Mouse (Mus musculus): ENCODE data around the gene Mia3.
"Not testable (repeated sequence)": the region's sequence is repeated elsewhere in the genome, so short reads cannot be mapped to it uniquely, and the experiment has no call there.

The Mia3 gene

DNA sequence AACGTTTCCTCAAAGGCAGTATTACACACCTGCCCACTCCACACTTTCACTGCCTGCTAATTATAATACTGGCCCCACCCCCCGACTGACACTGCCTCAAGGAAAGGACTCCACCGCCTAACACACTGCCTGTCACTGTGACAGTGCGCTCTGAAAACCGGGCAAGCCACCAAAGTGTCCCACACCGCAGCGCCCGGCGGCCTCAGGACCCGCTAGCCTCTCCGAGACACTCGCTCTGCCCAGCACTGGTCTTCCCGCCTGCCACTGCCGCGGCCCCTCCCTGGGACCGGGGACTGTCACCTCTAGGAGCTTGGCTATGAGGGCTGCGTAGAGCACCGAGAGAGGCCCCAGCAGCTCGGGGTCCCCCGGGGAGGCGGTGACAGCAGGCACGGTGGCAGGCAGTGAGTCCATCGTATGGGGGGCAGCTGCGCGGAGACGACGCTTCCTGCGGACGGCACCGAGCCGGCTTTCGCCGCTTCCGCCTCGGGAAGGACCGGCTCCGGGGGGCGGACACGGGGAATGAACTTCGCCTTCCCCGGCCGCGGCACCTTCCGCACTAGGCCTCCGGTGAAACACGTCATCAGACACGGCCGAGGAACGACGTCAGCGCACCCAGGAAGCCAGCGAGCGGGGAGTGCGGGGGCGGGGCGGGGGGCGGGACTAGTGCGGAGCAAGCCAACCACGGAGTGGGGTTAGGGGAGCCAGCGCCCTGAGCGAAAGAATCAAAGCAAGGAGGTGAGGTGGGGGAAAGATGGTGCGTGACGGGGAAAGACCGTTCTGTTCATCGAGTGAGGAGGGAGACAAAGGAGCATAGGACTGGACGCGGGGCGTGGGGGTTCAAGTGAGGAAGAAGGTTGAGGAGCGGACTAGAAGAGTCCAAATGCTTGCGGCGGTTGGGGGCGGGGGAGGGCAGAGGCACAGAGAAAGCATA, 24.2 kb downstream of the Mia3 start:
- peak; percentile 84 to 88 for DNase-seq (ENCODE audit: low spot score in 2 of 2)

DNA sequence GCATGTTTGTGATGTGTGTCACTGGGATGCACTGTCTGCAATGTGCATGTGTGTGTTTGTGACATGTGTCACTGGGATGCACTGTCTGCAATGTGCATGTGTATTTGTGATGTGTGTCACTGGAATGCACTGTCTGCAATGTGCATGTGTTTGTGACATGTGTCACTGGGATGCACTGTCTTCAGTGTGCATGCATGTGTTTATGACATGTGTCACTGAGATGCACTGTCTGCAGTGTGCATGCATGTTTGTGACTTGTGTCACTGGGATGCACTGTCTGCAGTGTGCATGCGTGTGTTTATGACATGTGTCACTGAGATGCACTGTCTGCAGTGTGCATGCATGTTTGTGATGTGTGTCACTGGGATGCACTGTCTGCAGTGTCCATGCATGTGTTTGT, 26.5 kb downstream of the Mia3 start:
- not testable (repeated sequence) for DNase-seq (ENCODE audit: low spot score in 2 of 2)

DNA sequence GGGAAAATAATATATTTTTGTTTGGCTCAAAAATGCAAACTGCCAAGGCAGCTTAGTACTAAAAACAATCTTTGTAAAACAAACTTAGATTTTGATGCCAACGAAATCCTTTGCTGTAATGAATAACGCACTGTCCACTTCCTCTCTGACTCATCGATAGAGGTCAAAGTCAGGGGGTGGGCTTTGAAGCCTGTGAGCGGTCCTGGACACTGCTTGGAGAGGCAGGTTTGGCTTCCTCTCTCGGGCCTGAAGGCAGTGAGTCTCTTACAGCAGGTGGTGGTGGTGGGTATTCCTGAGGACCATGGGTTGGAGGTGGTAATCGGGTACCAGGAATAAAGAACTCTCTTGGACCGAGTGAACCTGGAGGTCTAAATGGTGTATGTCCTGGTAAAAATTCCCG, 42.2 kb downstream of the Mia3 start:
- no peak for DNase-seq (ENCODE audit: low spot score in 2 of 2)

DNA sequence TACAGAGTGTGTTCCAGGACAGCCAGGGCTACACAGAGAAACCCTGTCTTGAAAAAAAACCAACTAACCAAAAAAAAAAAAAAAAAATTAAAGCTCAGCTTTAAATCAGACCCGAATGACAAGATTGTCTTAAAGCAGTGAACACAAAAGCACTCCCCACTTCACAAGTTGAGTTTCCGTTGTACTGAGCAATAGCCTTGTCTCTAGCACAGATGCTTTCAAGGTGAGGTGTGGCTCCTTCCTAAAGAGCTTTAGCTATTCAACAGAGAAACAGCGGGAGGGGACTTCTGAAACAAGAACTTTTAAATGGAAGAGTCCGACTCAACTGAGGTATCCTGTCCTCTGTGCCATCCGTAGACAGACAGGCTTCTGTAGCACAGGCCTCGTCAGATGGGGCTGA, 44.9 kb downstream of the Mia3 start:
- DNase-seq (ENCODE audit: low spot score in 2 of 2) = no peak

DNA sequence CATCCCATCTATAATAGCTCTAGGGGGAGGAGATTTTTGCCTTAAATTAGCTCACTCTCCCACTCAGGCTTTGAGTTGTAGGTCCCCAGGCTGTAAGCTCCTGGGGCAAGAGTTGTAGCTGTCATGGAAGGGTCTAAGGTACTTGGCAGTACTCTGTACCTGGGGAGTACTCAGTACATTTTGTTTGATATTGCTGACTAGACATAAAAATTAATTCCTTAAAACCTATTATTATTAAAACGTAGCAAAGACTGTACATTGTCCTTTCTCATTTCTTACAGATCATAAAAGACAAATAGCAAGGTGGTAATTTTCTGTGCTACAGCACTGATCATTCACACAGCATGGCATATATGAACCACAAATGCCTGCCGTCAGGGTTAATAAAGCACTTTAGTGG, 45.4 kb downstream of the Mia3 start:
- DNase-seq (ENCODE audit: low spot score in 2 of 2) = no peak

DNA sequence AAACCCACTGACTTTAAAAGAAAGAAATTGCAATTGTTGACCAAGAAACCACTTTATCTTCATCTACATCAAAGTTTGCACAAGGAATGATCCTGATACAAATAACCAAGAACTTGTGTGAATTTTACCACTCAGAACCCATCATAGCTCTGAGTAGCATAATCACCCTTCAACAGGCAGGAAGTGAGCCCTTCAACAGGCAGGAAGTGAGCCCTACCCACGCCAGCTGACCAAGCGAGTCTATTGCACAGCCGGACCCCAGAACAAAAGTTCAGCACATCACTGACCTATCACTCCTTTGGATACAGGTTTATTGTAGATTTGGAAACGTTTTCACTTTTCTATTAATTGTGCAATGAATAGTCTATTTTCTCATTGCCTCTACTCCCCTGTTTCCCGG, 46.9 kb downstream of the Mia3 start:
- DNase-seq (ENCODE audit: low spot score in 2 of 2) = not testable (repeated sequence)

DNA sequence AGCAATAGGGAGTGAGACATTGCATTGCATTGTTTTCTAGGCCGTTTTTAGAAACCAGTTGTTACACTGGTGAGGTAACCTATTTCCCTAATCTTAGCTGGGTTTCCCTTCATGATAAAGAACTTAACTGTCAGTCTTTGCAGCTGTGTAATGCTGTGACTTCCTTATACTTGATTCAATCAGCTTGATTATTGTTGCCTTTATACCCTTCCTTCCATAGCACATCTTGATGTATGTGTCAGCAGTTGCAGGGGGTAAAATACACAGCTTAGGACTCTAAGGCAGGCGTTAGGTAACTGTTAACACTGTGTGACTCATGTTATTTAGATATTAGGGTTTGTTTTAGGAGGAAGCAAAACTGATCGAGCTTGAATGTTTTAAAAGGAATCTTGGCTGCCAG, 48.6 kb downstream of the Mia3 start:
- no peak for DNase-seq (ENCODE audit: low spot score in 2 of 2)

DNA sequence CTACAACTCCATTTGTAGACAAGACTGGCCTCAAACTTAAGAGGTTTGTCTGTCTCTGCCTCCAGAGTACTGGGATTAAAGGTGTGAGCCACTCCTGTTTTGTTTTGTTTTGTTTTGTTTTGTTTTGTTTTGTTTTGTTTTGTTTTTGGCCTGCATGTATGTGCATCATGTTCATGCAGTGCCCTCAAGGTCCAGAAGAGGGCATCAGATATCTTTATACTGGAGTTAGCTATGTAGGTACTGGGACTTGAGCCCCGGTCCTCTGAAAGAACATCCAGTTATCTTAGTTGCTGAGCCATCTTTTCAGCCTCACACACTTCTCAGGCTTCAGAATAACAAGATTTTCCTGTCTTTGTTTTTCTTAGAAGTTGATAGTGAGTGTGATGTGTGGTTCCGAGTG, 53.6 kb downstream of the Mia3 start:
- no peak for DNase-seq (ENCODE audit: low spot score in 2 of 2)

DNA sequence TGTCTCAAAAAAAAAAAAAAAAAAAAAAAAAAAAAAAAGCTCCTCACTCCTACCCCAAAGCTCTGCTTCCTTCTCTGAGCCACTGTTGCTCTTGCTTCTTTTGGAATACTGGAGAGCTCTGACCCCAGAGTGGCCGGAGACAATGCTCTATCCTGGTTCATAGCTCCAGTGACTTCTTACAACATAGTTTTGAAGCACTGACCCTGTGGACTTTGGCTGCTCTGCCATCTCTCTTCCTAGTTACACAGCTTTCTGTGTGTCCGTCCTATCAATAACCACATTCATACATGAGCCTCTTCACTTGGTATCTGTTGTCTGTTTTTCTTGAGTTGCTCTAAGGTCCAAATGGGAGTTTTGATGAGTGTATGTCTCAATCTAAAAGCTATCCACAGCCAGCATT, 57.3 kb downstream of the Mia3 start:
- no peak for DNase-seq (ENCODE audit: low spot score in 2 of 2)

DNA sequence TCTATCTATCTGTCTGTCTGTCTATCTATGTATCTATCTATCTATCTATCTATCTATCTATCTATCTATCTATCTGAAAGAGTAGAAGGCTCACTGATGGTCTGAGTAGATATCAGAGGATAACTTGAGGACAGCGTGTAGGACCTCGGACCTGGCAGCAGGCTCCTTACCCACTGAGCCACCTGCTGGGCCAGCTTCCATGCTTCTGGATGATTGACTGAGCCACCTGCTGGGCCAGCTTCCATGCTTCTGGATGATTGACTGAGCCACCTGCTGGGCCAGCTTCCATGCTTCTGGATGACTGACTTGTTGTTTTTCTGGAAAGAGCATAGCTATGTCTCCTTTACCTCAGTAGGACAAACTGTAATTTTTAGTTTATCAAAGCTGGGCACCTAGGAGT, 59.8 kb downstream of the Mia3 start:
- DNase-seq (ENCODE audit: low spot score in 2 of 2) = not testable (repeated sequence)

DNA sequence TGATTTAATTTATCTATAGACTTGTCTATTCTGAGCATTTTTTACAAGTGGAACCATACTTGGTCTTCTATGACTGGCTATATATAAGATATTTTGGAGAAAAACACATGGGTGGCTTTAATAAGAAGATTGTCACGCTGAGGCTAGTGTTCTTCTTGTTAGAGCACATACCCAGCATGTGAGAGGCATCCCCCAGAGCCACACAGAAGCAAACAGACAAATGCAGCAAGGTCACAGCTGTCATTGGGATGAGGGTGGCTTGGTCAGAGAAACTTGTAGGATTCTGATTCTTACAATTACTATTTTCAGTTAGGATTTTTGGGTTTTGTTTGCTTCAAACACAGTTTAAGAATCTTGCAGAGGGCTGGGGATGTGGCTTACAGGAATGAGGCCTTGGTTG, 60.9 kb downstream of the Mia3 start:
- DNase-seq (ENCODE audit: low spot score in 2 of 2) = no peak

DNA sequence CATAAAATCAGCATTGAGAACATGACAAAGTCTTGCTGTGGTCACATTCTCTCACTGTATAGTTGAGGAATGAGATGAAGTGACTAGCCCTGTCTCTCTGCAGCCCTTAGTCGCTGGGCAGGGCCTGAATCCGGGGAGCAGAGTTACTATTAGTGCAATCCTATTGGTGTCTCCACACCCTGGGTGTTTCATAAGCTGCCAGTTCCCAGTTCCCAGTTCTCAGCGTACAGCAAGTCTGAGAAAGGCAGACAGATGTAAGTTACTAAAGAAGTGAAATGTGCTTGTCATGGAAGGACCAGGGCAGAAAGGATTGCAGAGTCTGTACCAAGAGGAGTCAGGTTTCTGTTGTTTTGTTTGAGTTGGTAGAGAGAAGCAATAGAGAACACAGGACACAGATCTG, 61.8 kb downstream of the Mia3 start:
- no peak for DNase-seq (ENCODE audit: low spot score in 2 of 2)

DNA sequence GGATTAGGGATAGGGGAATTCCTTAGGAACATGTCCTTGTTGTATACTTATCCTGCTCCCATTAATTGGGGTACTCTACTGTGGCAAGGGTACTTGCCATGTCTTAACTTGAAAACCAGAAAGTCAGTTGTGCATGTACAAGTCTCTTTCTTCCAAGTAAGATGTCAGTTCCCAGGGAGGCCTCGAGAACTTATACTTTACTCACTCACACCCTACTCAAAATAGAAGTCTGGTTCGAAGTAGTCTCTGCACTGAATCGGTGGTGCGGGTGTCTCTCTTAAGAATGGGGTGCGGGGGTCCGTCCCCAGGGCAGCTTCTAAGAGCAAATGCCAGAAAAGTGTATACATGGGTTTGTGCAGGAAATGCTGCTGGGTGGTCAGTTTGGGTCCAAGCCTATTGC, 70.2 kb downstream of the Mia3 start:
- peak; percentile 92 for DNase-seq (ENCODE audit: low spot score in 2 of 2)

DNA sequence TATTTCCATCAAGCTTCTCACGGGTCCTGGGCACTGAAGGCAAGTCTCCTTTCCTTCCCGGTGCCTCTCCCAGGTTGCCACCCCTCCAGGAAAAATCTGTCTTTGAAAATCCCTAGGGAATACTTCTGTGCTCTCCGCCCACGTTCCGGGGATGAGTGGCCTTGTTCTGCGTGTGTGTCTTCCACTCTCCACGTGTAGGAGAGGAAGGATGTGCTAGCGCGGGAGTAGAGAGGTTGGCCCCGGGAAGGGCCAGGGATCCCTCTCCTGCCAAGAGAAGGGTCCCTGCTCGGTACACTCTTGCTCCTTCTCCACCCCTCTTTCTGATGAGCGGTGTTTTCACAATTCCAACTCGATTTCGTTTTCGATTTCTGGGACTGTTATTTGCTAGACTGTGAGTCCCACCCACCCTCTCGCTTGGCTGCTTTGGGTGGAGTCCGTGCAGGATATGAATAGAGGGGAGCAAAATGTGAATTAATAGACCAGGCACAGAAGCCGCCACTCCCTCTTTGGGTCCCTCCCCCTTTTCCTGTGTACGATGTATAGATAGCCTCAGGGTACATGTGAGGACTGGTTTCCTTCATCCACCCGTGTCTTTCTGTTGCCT, 71.4 kb downstream of the Mia3 start:
- peak; percentile 36 to 55 for DNase-seq (ENCODE audit: low spot score in 2 of 2)

DNA sequence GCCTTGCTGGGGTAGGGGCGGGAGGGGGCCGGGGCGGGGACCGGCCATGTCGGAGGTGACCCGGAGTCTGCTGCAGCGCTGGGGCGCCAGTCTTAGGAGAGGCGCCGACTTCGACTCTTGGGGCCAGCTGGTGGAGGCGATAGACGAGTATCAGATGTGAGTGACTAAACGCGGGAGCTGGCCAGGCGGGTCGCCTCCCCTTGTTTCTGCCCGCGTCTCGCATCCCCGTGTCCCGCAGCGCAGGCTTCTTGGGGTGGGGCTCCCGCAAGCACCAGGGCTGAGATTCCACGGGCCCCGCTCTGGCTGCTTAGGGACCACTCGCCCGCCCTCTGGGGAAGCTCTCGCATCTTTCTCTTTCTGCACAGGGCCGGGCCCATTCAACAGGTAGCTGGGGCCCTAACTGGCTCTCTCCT, 71.9 kb downstream of the Mia3 start:
- DNase-seq (ENCODE audit: low spot score in 2 of 2) = no peak

DNA sequence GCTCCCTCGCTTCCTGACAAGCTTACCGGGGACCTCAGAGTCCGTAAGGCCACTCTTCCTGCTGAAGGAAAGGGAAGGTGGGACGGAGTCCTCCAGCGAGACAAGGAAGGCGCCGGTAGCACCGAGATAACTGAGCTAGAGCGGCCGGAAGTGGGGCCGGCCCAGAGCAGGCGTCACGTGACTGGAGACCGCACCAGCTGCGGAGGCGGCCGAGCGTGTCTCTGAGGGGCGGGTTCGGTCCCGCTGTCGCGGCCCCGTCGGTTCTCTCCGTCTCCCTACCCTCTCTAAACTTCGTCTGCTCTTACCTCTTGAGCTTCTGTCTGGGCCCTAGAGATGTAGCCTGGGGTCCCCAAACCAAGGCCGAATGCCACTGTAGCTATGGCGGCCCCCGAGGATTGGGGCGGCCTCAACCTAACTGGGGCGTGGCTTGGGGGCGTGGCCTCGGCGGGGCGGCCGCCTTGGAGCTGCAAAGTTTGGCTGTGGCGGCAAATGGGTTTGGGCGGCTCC, 72.4 kb downstream of the Mia3 start, which contains the start of gene Brox:
Gene Brox (minus strand): TSS at position 393 of the 507 bp plus-strand sequence.
- peak; percentile 93 to 95 for DNase-seq (ENCODE audit: low spot score in 2 of 2)

DNA sequence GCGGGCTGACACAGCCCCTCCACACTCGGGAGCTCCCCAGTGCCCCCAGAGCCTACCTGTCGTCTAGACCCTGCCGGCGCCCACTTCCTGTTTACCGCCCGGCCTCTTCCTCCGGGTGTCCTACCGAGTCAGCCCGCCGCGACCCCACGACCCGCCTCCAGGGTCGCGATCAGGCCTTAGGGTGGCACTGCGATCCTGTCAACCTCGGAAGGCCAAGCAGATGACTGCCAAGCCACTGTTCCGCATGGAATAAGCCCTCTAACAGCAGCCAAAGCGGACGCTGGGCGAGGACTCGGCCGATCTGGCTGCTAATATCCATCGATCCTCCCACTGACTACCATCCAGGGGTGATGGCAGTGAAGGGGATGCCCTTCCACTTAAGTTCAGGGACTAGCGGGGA, 72.9 kb downstream of the Mia3 start, which contains the start of gene Aida:
Gene Aida (plus strand): TSS at position 126 of the 400 bp plus-strand sequence.
- peak; percentile 62 to 75 for DNase-seq (ENCODE audit: low spot score in 2 of 2)

DNA sequence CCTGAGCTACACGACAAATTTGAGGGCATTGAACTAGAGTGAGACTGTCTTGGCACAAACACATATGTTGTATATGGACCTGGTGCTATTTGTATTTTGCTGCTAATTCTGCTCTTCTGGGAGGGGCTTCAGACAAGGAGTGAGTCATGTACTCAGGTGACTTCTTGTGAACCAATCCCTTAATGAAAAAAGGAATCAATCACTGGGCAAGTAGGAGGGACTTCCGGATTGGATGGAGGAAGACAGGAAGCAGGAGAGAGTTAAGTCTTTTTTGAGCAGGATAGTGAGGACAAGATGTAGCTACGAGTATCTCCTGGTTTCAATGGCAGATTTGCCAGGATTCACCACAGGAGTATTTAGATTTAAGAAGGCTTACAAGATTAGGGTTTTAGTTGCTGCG, 79.8 kb downstream of the Mia3 start:
- DNase-seq (ENCODE audit: low spot score in 2 of 2) = no peak

DNA sequence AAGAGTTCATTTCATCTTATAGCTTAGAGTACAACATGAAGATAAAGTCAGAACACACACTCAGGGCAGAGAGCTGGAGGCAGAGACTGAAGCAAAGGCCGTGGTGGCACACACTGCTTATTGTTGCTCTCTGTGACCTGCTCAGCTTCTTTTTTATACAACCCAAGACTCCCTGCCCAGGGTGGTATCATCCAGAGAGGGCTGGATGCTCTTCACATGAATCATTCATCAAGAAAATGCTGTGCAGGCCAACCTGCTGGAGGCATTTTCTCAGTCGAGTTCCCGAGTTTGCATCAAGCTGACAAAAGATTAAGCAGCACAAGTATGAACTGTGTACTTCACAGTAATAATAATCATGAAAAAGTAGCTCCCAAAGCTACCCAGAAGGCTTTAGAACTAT, 81.0 kb downstream of the Mia3 start:
- DNase-seq (ENCODE audit: low spot score in 2 of 2) = no peak
